Mouse (Mus musculus): ENCODE data around the gene Mapk9. TPM values are rescaled to one million over a fixed set of nuclear protein-coding genes. Genes with fewer than 3 reads are reported as not detected.

The Mapk9 gene
- total and polyA plus RNA-seq, 3 experiments, result 7.8 to 47.9 (median 39.1) TPM

- Histone ChIP-seq H3K27me3 (ENCODE audit: insufficient read depth, low read length) (no peaks in the 10 kb centered on the region), H3K9me3 (replicated peaks) (no peaks in the 10 kb centered on the region), H3K36me3 (replicated peaks) (peaks cover 80% of the 10 kb centered on the region), H3K4me3 (ENCODE audit: low read depth, low read length) (no peak overlapping the region), H3K4me1 (ENCODE audit: insufficient read depth, low read depth, low read length) (peaks cover 22% of the 10 kb centered on the region)
- ATAC-seq (ENCODE audit: extremely low read depth, insufficient number of reproducible peaks, low FRiP score, poor library complexity, severe bottlenecking) (no peak), DNase-seq (ENCODE audit: low spot score) (peak; percentile 23)
- peak; percentile 56 for TF ChIP-seq CTCF (IDR thresholded peaks at IDR 0.05; ENCODE audit: low read depth, low read length)
- TF ChIP-seq GATA1 (IDR thresholded peaks at IDR 0.05; ENCODE audit: borderline replicate concordance, low read length), result no peak
- no peak for TF ChIP-seq GATA2 (IDR thresholded peaks at IDR 0.05; ENCODE audit: borderline replicate concordance, low read depth, low read length)
- TF ChIP-seq POLR2AphosphoS5 (IDR thresholded peaks at IDR 0.05; ENCODE audit: insufficient replicate concordance, low read depth, low read length), result no peak
- TF ChIP-seq TAL1 (conservative IDR thresholded peaks at IDR 0.05; ENCODE audit: low read depth, low read length), result no peak
Observed at GRCm38 (mm10) chr11:49871914-49872313, 25.4 kb downstream of the Mapk9 start.

DNA sequence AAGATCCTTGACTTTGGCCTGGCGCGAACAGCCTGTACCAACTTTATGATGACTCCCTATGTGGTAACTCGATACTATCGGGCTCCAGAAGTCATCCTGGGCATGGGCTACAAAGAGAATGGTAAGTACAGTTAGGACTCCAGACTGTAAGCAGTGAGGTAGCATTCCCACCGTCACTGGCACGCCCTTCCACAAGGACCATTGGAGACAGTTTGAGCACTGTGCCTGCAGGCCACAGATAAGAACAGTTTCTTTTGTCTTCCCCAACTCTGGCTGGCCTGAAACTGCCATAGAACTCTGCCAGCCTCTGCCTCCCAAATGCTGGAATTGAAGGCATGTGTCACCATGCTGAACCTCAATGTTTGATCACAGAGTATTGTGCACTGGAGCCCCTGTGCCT is 26.2 kb downstream of the Mapk9 start:
- TF ChIP-seq CTCF (IDR thresholded peaks at IDR 0.05; ENCODE audit: low read depth, low read length) (no peak), TAL1 (conservative IDR thresholded peaks at IDR 0.05; ENCODE audit: low read depth, low read length) (peak; percentile 63)
- peak; percentile 71 for ATAC-seq (ENCODE audit: extremely low read depth, insufficient number of reproducible peaks, low FRiP score, poor library complexity, severe bottlenecking)
- Histone ChIP-seq H3K4me3 (ENCODE audit: low read depth, low read length) (no peak overlapping the region; the same call in 1 of the 2 replicates), H3K27me3 (ENCODE audit: insufficient read depth, low read length) (no peaks in the 10 kb centered on the region), H3K9me3 (replicated peaks) (no peaks in the 10 kb centered on the region), H3K36me3 (replicated peaks) (peaks cover 79% of the 10 kb centered on the region), H3K4me1 (ENCODE audit: insufficient read depth, low read depth, low read length) (peaks cover 25% of the 10 kb centered on the region)
- no peak for DNase-seq (ENCODE audit: low spot score)

DNA sequence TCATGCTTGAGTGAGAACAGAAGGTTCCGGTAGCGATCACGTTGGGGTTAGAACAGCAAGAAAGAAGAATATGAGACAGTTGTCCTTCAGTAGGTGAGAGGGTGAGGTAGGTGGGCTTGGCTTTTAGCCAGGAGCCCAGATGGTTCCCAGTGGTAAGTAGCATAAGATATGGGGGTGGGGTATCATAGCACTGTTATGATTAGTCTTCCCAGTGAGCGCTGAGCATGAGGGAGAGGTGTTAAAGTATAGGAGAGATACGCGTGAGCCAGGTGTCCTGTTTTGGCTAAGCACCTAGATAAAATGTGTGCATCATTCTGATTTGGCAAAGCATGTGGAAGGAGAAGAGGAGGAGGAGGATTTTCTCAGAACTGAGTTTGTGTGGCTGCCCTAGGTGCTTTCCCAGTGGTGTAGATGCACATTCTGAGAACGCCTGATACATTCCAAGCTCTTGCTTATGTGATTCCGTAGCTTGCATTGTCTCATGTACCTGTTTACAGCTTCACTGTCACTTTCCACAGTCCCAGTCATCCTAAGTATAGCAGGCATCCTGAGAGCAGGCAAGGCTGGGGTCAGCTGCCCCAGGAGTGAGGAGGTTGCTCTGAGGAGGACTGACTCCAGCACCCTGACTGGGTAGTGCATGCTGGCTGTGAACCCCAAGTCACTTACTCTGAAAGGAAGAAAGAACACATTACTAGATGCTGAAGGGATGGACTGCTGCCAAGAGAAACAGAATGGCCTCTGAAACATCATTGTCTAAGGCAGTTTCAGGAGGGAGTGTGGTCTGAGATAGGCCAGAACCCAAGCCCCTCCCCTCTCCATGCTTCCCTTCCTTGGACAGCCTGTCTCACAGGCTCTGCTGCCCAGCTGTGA is 30.6 kb downstream of the Mapk9 start:
- peaks cover 16% of the 10 kb centered on the region for H3K4me1 ChIP-seq (ENCODE audit: insufficient read depth, low read depth, low read length)
- peaks cover 77% of the 10 kb centered on the region for H3K36me3 ChIP-seq (replicated peaks)
- no peak for DNase-seq (ENCODE audit: low spot score)
- H3K4me3 ChIP-seq (ENCODE audit: low read depth, low read length), result no peak overlapping the region
- no peaks in the 10 kb centered on the region for H3K27me3 ChIP-seq (ENCODE audit: insufficient read depth, low read length)
- TF ChIP-seq CTCF (IDR thresholded peaks at IDR 0.05; ENCODE audit: low read depth, low read length), result no peak
- TF ChIP-seq POLR2AphosphoS5 (IDR thresholded peaks at IDR 0.05; ENCODE audit: insufficient replicate concordance, low read depth, low read length), result no peak
- TF ChIP-seq TAL1 (conservative IDR thresholded peaks at IDR 0.05; ENCODE audit: low read depth, low read length), result no peak
- no peak for TF ChIP-seq GATA2 (IDR thresholded peaks at IDR 0.05; ENCODE audit: borderline replicate concordance, low read depth, low read length)
- no peak for TF ChIP-seq GATA1 (IDR thresholded peaks at IDR 0.05; ENCODE audit: borderline replicate concordance, low read length)
- ATAC-seq (ENCODE audit: extremely low read depth, insufficient number of reproducible peaks, low FRiP score, poor library complexity, severe bottlenecking), result no peak
- no peaks in the 10 kb centered on the region for H3K9me3 ChIP-seq (replicated peaks)

- Histone ChIP-seq H3K4me3 (ENCODE audit: low read depth, low read length) (no peak overlapping the region), H3K9me3 (replicated peaks) (no peaks in the 10 kb centered on the region), H3K36me3 (replicated peaks) (peaks cover 78% of the 10 kb centered on the region), H3K4me1 (ENCODE audit: insufficient read depth, low read depth, low read length) (peaks cover 3% of the 10 kb centered on the region), H3K27me3 (ENCODE audit: insufficient read depth, low read length) (no peaks in the 10 kb centered on the region)
- DNase-seq (ENCODE audit: low spot score), result no peak
- TF ChIP-seq GATA1 (IDR thresholded peaks at IDR 0.05; ENCODE audit: borderline replicate concordance, low read length) (no peak), GATA2 (IDR thresholded peaks at IDR 0.05; ENCODE audit: borderline replicate concordance, low read depth, low read length) (no peak), POLR2AphosphoS5 (IDR thresholded peaks at IDR 0.05; ENCODE audit: insufficient replicate concordance, low read depth, low read length) (no peak), CTCF (IDR thresholded peaks at IDR 0.05; ENCODE audit: low read depth, low read length) (no peak), TAL1 (conservative IDR thresholded peaks at IDR 0.05; ENCODE audit: low read depth, low read length) (no peak)
- ATAC-seq (ENCODE audit: extremely low read depth, insufficient number of reproducible peaks, low FRiP score, poor library complexity, severe bottlenecking), result no peak
Observed at GRCm38 (mm10) chr11:49879950-49880642, 33.5 kb downstream of the Mapk9 start.

- ATAC-seq (ENCODE audit: extremely low read depth, insufficient number of reproducible peaks, low FRiP score, poor library complexity, severe bottlenecking), result no peak
- H3K4me3 ChIP-seq (ENCODE audit: low read depth, low read length), result no peak overlapping the region
- no peaks in the 10 kb centered on the region for H3K9me3 ChIP-seq (replicated peaks)
- peaks cover 85% of the 10 kb centered on the region for H3K36me3 ChIP-seq (replicated peaks)
- no peaks in the 10 kb centered on the region for H3K4me1 ChIP-seq (ENCODE audit: insufficient read depth, low read depth, low read length)
- no peak for DNase-seq (ENCODE audit: low spot score)
- TF ChIP-seq GATA2 (IDR thresholded peaks at IDR 0.05; ENCODE audit: borderline replicate concordance, low read depth, low read length), result no peak
- TF ChIP-seq CTCF (IDR thresholded peaks at IDR 0.05; ENCODE audit: low read depth, low read length), result no peak
- TF ChIP-seq TAL1 (conservative IDR thresholded peaks at IDR 0.05; ENCODE audit: low read depth, low read length), result no peak
- TF ChIP-seq POLR2AphosphoS5 (IDR thresholded peaks at IDR 0.05; ENCODE audit: insufficient replicate concordance, low read depth, low read length), result no peak
- TF ChIP-seq GATA1 (IDR thresholded peaks at IDR 0.05; ENCODE audit: borderline replicate concordance, low read length), result no peak
- no peaks in the 10 kb centered on the region for H3K27me3 ChIP-seq (ENCODE audit: insufficient read depth, low read length)
Observed at GRCm38 (mm10) chr11:49883394-49883793, 36.8 kb downstream of the Mapk9 start.

DNA sequence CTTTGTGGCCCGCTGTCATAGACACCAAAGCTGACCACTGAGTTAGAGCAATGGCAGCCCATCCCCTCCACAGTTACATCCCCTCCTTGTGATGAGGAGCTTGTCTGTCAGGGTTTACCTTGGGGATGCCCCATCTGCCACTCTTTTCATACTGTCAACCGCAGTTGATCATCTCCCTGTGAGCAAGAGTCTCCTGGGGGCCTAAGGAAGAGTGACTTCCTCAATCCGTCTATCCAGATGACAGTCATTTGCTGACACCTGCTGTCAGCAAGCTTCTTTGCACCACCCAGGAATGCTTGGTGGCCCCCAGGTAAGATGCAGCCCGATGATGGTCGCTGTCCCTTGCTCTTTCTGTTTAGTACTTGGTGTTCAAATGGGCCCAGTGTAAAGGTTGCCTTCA is 41.9 kb downstream of the Mapk9 start:
- Histone ChIP-seq H3K27me3 (ENCODE audit: insufficient read depth, low read length) (no peaks in the 10 kb centered on the region; the same call in 1 of the 2 replicates), H3K4me1 (ENCODE audit: insufficient read depth, low read depth, low read length) (no peaks in the 10 kb centered on the region), H3K9me3 (replicated peaks) (no peaks in the 10 kb centered on the region), H3K36me3 (replicated peaks) (peaks cover 53% of the 10 kb centered on the region), H3K4me3 (ENCODE audit: low read depth, low read length) (no peak overlapping the region)
- TF ChIP-seq CTCF (IDR thresholded peaks at IDR 0.05; ENCODE audit: low read depth, low read length) (no peak), GATA2 (IDR thresholded peaks at IDR 0.05; ENCODE audit: borderline replicate concordance, low read depth, low read length) (no peak)
- no peak for DNase-seq (ENCODE audit: low spot score)
- ATAC-seq (ENCODE audit: extremely low read depth, insufficient number of reproducible peaks, low FRiP score, poor library complexity, severe bottlenecking), result no peak

All from G1E (cell line).